Comparison of ENCODE assay signal across 13 mouse cellular contexts in the genomic region with DNA sequence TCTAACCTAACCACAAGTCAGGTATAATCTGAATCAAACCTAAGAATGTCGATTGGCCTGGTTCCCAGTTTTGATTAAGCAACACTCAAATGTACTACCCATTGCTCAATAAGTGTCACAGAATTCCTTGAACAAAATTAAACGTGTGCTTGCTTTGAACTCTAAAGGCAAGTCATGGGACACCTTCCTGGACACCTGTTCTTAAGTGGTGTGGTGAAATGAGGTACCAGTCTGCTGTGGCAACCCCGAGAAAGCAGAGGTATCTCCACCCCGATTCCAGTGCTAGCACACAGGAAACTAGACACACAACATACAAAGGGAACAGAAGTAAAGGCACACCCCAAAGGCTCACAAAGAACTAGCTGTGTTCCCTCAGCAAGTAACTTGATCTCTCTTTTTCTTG. TPM values are rescaled to one million over a fixed set of nuclear protein-coding genes. Genes with fewer than 3 reads are reported as not detected.
DNase-seq lines count a peak whose midpoint lies in the region; ATAC-seq lines count a peak whose summit lies in the region.
"Had no signal": no experiment of that assay in that cellular context is flagged by ENCODE, and none has a peak within 500 bp of the region (broad histone marks: within the 10 kb centered on the region; RNA-seq: fewer than 3 reads in every experiment).

No protein-coding gene starts in this region.

- H3K4me2 ChIP-seq in embryonic facial prominence, embryonic 12.5 days (replicated peaks), result no peak overlapping the region
- H3K4me2 ChIP-seq in hindbrain, embryonic 11.5 days (replicated peaks; ENCODE audit: low read depth, low read length), result no peak overlapping the region
- H3K4me2 ChIP-seq: midbrain, embryonic 13.5 days had no signal

- no peak for DNase-seq in embryonic facial prominence, embryonic 10.5 days (ENCODE audit: low spot score)
- DNase-seq in 416B (ENCODE audit: low read depth), result peak; percentile 65
- peak; percentile 76 for DNase-seq in fibroblast of lung, adult 2 months (ENCODE audit: low read depth)
- peak; percentile 67 for DNase-seq in lung, postnatal 14 days
- no peak for DNase-seq in left cerebral cortex, adult 8-10 months (ENCODE audit: low spot score in 2 of 2)
- DNase-seq in hindbrain, embryonic 11.5 days (ENCODE audit: low spot score), result no peak
- no peak for DNase-seq in cerebellum, adult 18-20 months
- DNase-seq: kidney, adult 18-20 months had no signal

- no peak overlapping the region for H3K9ac ChIP-seq in embryonic facial prominence, embryonic 12.5 days
- no peak overlapping the region for H3K9ac ChIP-seq in hindbrain, embryonic 11.5 days (ENCODE audit: low read depth, low read length)
- H3K9ac ChIP-seq: midbrain, embryonic 13.5 days had no signal

- ATAC-seq in embryonic facial prominence, embryonic 12.5 days (ENCODE audit: insufficient number of reproducible peaks, insufficient read depth, low FRiP score, low TSS enrichment), result no peak
- no peak for ATAC-seq in hindbrain, embryonic 11.5 days (ENCODE audit: low FRiP score)
- ATAC-seq: midbrain, embryonic 13.5 days had no signal

- no peaks in the 10 kb centered on the region for H3K27me3 ChIP-seq in embryonic facial prominence, embryonic 12.5 days
- no peaks in the 10 kb centered on the region for H3K27me3 ChIP-seq in embryonic facial prominence, embryonic 10.5 days (replicated peaks; ENCODE audit: low read depth, poor library complexity, severe bottlenecking)
- no peaks in the 10 kb centered on the region for H3K27me3 ChIP-seq in hindbrain, embryonic 11.5 days (ENCODE audit: control insufficient read depth, insufficient read depth, low read length)
- H3K27me3 ChIP-seq: midbrain, embryonic 13.5 days had no signal

- peaks cover 13% of the 10 kb centered on the region; the same call in 1 of the 2 replicates for H3K4me1 ChIP-seq in embryonic facial prominence, embryonic 12.5 days
- no peaks in the 10 kb centered on the region for H3K4me1 ChIP-seq in embryonic facial prominence, embryonic 10.5 days
- H3K4me1 ChIP-seq in hindbrain, embryonic 11.5 days (replicated peaks; ENCODE audit: control insufficient read depth, insufficient read depth, low read length), result no peaks in the 10 kb centered on the region
- H3K4me1 ChIP-seq: forebrain, embryonic 10.5 days; hindbrain, embryonic 10.5 days; midbrain, embryonic 13.5 days had no signal

- H3K9me3 ChIP-seq in embryonic facial prominence, embryonic 12.5 days, result no peaks in the 10 kb centered on the region; the same call in 1 of the 2 replicates
- H3K9me3 ChIP-seq in embryonic facial prominence, embryonic 10.5 days, result no peaks in the 10 kb centered on the region
- no peaks in the 10 kb centered on the region for H3K9me3 ChIP-seq in hindbrain, embryonic 11.5 days (ENCODE audit: control insufficient read depth, low read length)
- H3K9me3 ChIP-seq: forebrain, embryonic 10.5 days; hindbrain, embryonic 10.5 days; midbrain, embryonic 13.5 days had no signal

- no peaks in the 10 kb centered on the region for H3K36me3 ChIP-seq in embryonic facial prominence, embryonic 12.5 days
- H3K36me3 ChIP-seq in embryonic facial prominence, embryonic 10.5 days (replicated peaks), result no peaks in the 10 kb centered on the region
- no peaks in the 10 kb centered on the region for H3K36me3 ChIP-seq in hindbrain, embryonic 11.5 days (ENCODE audit: control insufficient read depth, insufficient read depth, low read length)
- H3K36me3 ChIP-seq: forebrain, embryonic 10.5 days; hindbrain, embryonic 10.5 days; midbrain, embryonic 13.5 days had no signal

- WGBS in embryonic facial prominence, embryonic 12.5 days, result 49% methylated on average over 4 of the region's 4 CpGs
- 84% methylated on average over 4 of the region's 4 CpGs for WGBS in embryonic facial prominence, embryonic 10.5 days
- 76% methylated on average over 4 of the region's 4 CpGs for WGBS in hindbrain, embryonic 11.5 days

- 0 out of 2 replicates have a peak overlapping the region, but pooled peaks have one; percentile 3 for H3K27ac ChIP-seq in embryonic facial prominence, embryonic 12.5 days
- H3K27ac ChIP-seq in embryonic facial prominence, embryonic 10.5 days (replicated peaks), result no peak overlapping the region
- H3K27ac ChIP-seq in hindbrain, embryonic 11.5 days (ENCODE audit: low read depth, low read length), result no peak overlapping the region
- H3K27ac ChIP-seq: forebrain, embryonic 10.5 days; hindbrain, embryonic 10.5 days; layer of hippocampus, adult 2 months; midbrain, embryonic 13.5 days had no signal

- H3K4me3 ChIP-seq in embryonic facial prominence, embryonic 12.5 days, result no peak overlapping the region
- no peak overlapping the region for H3K4me3 ChIP-seq in embryonic facial prominence, embryonic 10.5 days
- no peak overlapping the region for H3K4me3 ChIP-seq in hindbrain, embryonic 11.5 days (ENCODE audit: low read depth, low read length)
- H3K4me3 ChIP-seq: forebrain, embryonic 10.5 days; hindbrain, embryonic 10.5 days; layer of hippocampus, adult 2 months; midbrain, embryonic 13.5 days had no signal

RNA-seq across cellular contexts. Expression of a gene that starts 31.2 kb away (rescaled TPM):
- 70.7 and 73.2 TPM in 2 replicates for polyA plus RNA-seq in embryonic facial prominence, embryonic 12.5 days (2016; fragmentation: Nextera tagmentation; extraction: Ambion mirVana)
- polyA plus RNA-seq in embryonic facial prominence, embryonic 10.5 days (2016; fragmentation: Nextera tagmentation; extraction: Ambion mirVana), result 36.1 and 46.7 TPM in 2 replicates
- total RNA-seq in left cerebral cortex, adult 8-10 months (2022), result 10 to 100 TPM; 26.5 to 29.7 (median 27.7) TPM
- polyA plus RNA-seq in hindbrain, embryonic 11.5 days (2014; fragmentation: Nextera tagmentation; extraction: Ambion mirVana), result 58.2 and 61.4 TPM in 2 replicates

Comparison
In these comparisons a context has a peak if more than half of its experiments do, and no peak if none do; other contexts are left out.
1. DNase-seq: peak in 416B (single experiment), fibroblast of lung, adult 2 months (single experiment) and lung, postnatal 14 days (single experiment); none in embryonic facial prominence, embryonic 10.5 days (single experiment), left cerebral cortex, adult 8-10 months (0 of 2), hindbrain, embryonic 11.5 days (single experiment) and cerebellum, adult 18-20 months (0 of 2).